Mouse (Mus musculus) brain, adult 2 months (tissue): ENCODE measurements at regions not wholly inside any gene's neighbourhood (a gene's known extent, or its start where the extent isn't known, plus 50 kb on each side); places are given as distances from the start of the nearest gene placed in this dataset.

Experiments used
- DNase-seq: peaks from one replicate; pipeline ENCODE4 v3.0.0; 2011; ENCODE audit warnings: low read depth, low spot score

- peak; percentile 26 for DNase-seq
Observed at GRCm38 (mm10) chr1:83728810-83729209, 320.8 kb upstream of the Sphkap start.

- DNase-seq: no peak
Observed at GRCm38 (mm10) chr1:83727938-83728337, 319.9 kb upstream of the Sphkap start.

GRCm38 (mm10) chr1:83727215-83727614 is 319.2 kb upstream of the Sphkap start:
- DNase-seq: peak; percentile 85

- no peak for DNase-seq
Observed at GRCm38 (mm10) chr1:83723096-83723495, 315.1 kb upstream of the Sphkap start.

GRCm38 (mm10) chr1:83720166-83720565 is 312.2 kb upstream of the Sphkap start:
- peak; percentile 77 for DNase-seq

- peak; percentile 90 for DNase-seq
Observed at GRCm38 (mm10) chr1:83717056-83717455, 309.1 kb upstream of the Sphkap start.

- peak; percentile 30 for DNase-seq
Observed at GRCm38 (mm10) chr1:83701696-83702404, 293.9 kb upstream of the Sphkap start.

- DNase-seq: peak; percentile 29
Observed at GRCm38 (mm10) chr1:83697422-83697821, 289.4 kb upstream of the Sphkap start.

- peak; percentile 72 for DNase-seq
Observed at GRCm38 (mm10) chr1:83685221-83685620, 277.2 kb upstream of the Sphkap start.

- no peak for DNase-seq
Observed at GRCm38 (mm10) chr1:83665326-83665725, 257.3 kb upstream of the Sphkap start.

- peak; percentile 35 for DNase-seq
Observed at GRCm38 (mm10) chr1:83661808-83662802, 254.1 kb upstream of the Sphkap start.

GRCm38 (mm10) chr1:83653661-83654060 is 245.7 kb upstream of the Sphkap start:
- DNase-seq: peak; percentile 75

- no peak for DNase-seq
Observed at GRCm38 (mm10) chr1:83645606-83646005, 237.6 kb upstream of the Sphkap start.

- no peak for DNase-seq
Observed at GRCm38 (mm10) chr1:83642656-83643055, 234.7 kb upstream of the Sphkap start.

- DNase-seq: peak; percentile 27
Observed at GRCm38 (mm10) chr1:83636051-83636450, 228.1 kb upstream of the Sphkap start.

GRCm38 (mm10) chr1:83631798-83632197 is 223.8 kb upstream of the Sphkap start:
- peak; percentile 67 for DNase-seq

- DNase-seq: no peak
Observed at GRCm38 (mm10) chr1:83631394-83631793, 223.4 kb upstream of the Sphkap start.

GRCm38 (mm10) chr1:83587258-83587657 is 179.3 kb upstream of the Sphkap start:
- DNase-seq: no peak

GRCm38 (mm10) chr1:83583041-83583440 is 175.0 kb upstream of the Sphkap start:
- DNase-seq: peak; percentile 91

- no peak for DNase-seq
Observed at GRCm38 (mm10) chr1:83569991-83570390, 162.0 kb upstream of the Sphkap start.

- DNase-seq: no peak
Observed at GRCm38 (mm10) chr1:83568746-83569145, 160.7 kb upstream of the Sphkap start.

- peak; percentile 88 for DNase-seq
Observed at GRCm38 (mm10) chr1:83551617-83552016, 143.6 kb upstream of the Sphkap start.
